ENCODE assay signal across 27 mouse cellular contexts in genomic region chr1:160784122-160784521, GRCm38 (mm10). TPM values are rescaled to one million over a fixed set of nuclear protein-coding genes. Genes with fewer than 3 reads are reported as not detected.
DNase-seq lines count a peak whose midpoint lies in the region; ATAC-seq and TF ChIP-seq lines count a peak whose summit lies in the region.
"Had no signal": no experiment of that assay in that cellular context is flagged by ENCODE, and none has a peak within 500 bp of the region (broad histone marks: within the 10 kb centered on the region; RNA-seq: fewer than 3 reads in every experiment).

No protein-coding gene starts in this region.

- no peak overlapping the region for H3K27ac ChIP-seq in kidney, embryonic 14.5 days (ENCODE audit: low read depth, low read length)
- H3K27ac ChIP-seq in intestine, postnatal 0 days (ENCODE audit: low read depth, low read length), result no peak overlapping the region
- H3K27ac ChIP-seq in midbrain, embryonic 13.5 days, result no peak overlapping the region
- H3K27ac ChIP-seq: hindbrain, embryonic 13.5 days; limb, embryonic 13.5 days; liver, embryonic 15.5 days; midbrain, embryonic 12.5 days; neural tube, embryonic 13.5 days; stomach, postnatal 0 days had no signal

- H3K36me3 ChIP-seq in kidney, embryonic 14.5 days (ENCODE audit: control insufficient read depth, insufficient read depth, low read length), result no peaks in the 10 kb centered on the region
- H3K36me3 ChIP-seq in intestine, postnatal 0 days (ENCODE audit: control insufficient read depth, insufficient read depth), result no peaks in the 10 kb centered on the region
- no peaks in the 10 kb centered on the region for H3K36me3 ChIP-seq in midbrain, embryonic 13.5 days
- H3K36me3 ChIP-seq: heart, embryonic 12.5 days; hindbrain, embryonic 13.5 days; limb, embryonic 13.5 days; liver, embryonic 15.5 days; midbrain, embryonic 12.5 days; neural tube, embryonic 13.5 days had no signal

- no peak for TF ChIP-seq CTCF in intestine, postnatal 0 days (IDR thresholded peaks at IDR 0.05; ENCODE audit: low read depth)

- no peaks in the 10 kb centered on the region for H3K9me3 ChIP-seq in kidney, embryonic 14.5 days (ENCODE audit: control insufficient read depth, low read length)
- H3K9me3 ChIP-seq in intestine, postnatal 0 days (ENCODE audit: control insufficient read depth), result no peaks in the 10 kb centered on the region
- H3K9me3 ChIP-seq in midbrain, embryonic 13.5 days, result no peaks in the 10 kb centered on the region
- H3K9me3 ChIP-seq: heart, embryonic 12.5 days; hindbrain, embryonic 13.5 days; limb, embryonic 13.5 days; liver, embryonic 15.5 days; megakaryocyte, embryonic 14.5 days; midbrain, embryonic 12.5 days; neural tube, embryonic 13.5 days had no signal

- H3K4me3 ChIP-seq in kidney, embryonic 14.5 days (ENCODE audit: low read length), result no peak overlapping the region
- H3K4me3 ChIP-seq in intestine, postnatal 0 days (ENCODE audit: low read depth, low read length), result no peak overlapping the region
- no peak overlapping the region for H3K4me3 ChIP-seq in midbrain, embryonic 13.5 days (replicated peaks)
- H3K4me3 ChIP-seq: heart, embryonic 12.5 days; hindbrain, embryonic 13.5 days; limb, embryonic 13.5 days; liver, embryonic 15.5 days; megakaryocyte, embryonic 14.5 days; midbrain, embryonic 12.5 days; neural tube, embryonic 13.5 days had no signal

- peak; percentile 83 for DNase-seq in kidney, adult 18-20 months
- peak; percentile 94 for DNase-seq in kidney, adult 9 months
- peak; percentile 84 to 88 for DNase-seq in kidney, postnatal 25 days
- DNase-seq in thymus, postnatal 0 days (ENCODE audit: low spot score), result no peak
- DNase-seq in cerebellum, adult 9-11 months, result no peak
- DNase-seq: cerebellum, adult 8-10 months; cerebellum, postnatal 36 days; gastrocnemius, postnatal 25 days; heart, adult 11 months; heart, postnatal 4 days; lung, postnatal 36 days; right cerebral cortex, postnatal 4 days; thymus, adult 18-20 months; thymus, postnatal 36 days had no signal

- H3K4me1 ChIP-seq in kidney, embryonic 14.5 days (ENCODE audit: control insufficient read depth, insufficient read depth, low read length), result 0 out of 2 replicates have a peak, but pooled peaks cover 2% of the 10 kb centered on the region
- peaks cover 9% of the 10 kb centered on the region; the same call in 1 of the 2 replicates for H3K4me1 ChIP-seq in intestine, postnatal 0 days (replicated peaks; ENCODE audit: control insufficient read depth, insufficient read depth, low read length)
- no peaks in the 10 kb centered on the region for H3K4me1 ChIP-seq in midbrain, embryonic 13.5 days (replicated peaks)
- H3K4me1 ChIP-seq: hindbrain, embryonic 13.5 days; limb, embryonic 13.5 days; midbrain, embryonic 12.5 days; neural tube, embryonic 13.5 days had no signal

- no peak for ATAC-seq in kidney, embryonic 14.5 days (ENCODE audit: low FRiP score, low TSS enrichment)
- ATAC-seq in intestine, postnatal 0 days, result peak; percentile 65; the same call in 1 of the 2 replicates
- no peak for ATAC-seq in midbrain, embryonic 13.5 days
- ATAC-seq: CD4-positive, CD25-positive, alpha-beta regulatory T cell, adult 4 months; forebrain, embryonic 14.5 days had no signal

- no peak overlapping the region for H3K4me2 ChIP-seq in kidney, embryonic 14.5 days (replicated peaks; ENCODE audit: low read depth, low read length)
- no peak overlapping the region for H3K4me2 ChIP-seq in intestine, postnatal 0 days (replicated peaks; ENCODE audit: low read depth)
- H3K4me2 ChIP-seq in midbrain, embryonic 13.5 days (replicated peaks), result no peak overlapping the region
- H3K4me2 ChIP-seq: heart, embryonic 12.5 days; hindbrain, embryonic 13.5 days; limb, embryonic 13.5 days; liver, embryonic 15.5 days; midbrain, embryonic 12.5 days; neural tube, embryonic 13.5 days had no signal

- H3K27me3 ChIP-seq in kidney, embryonic 14.5 days (ENCODE audit: control insufficient read depth, insufficient read depth, low read length), result no peaks in the 10 kb centered on the region
- no peaks in the 10 kb centered on the region for H3K27me3 ChIP-seq in intestine, postnatal 0 days (replicated peaks; ENCODE audit: control insufficient read depth, insufficient read depth, low read length)
- H3K27me3 ChIP-seq in midbrain, embryonic 13.5 days, result no peaks in the 10 kb centered on the region
- H3K27me3 ChIP-seq: heart, embryonic 12.5 days; hindbrain, embryonic 13.5 days; limb, embryonic 13.5 days; liver, embryonic 15.5 days; megakaryocyte, embryonic 14.5 days; midbrain, embryonic 12.5 days; neural tube, embryonic 13.5 days had no signal

- no peak overlapping the region for H3K9ac ChIP-seq in kidney, embryonic 14.5 days (ENCODE audit: low read depth, low read length)
- no peak overlapping the region for H3K9ac ChIP-seq in intestine, postnatal 0 days (ENCODE audit: low read depth, low read length)
- H3K9ac ChIP-seq in midbrain, embryonic 13.5 days (replicated peaks), result no peak overlapping the region
- H3K9ac ChIP-seq: heart, embryonic 12.5 days; hindbrain, embryonic 13.5 days; limb, embryonic 13.5 days; liver, embryonic 15.5 days; midbrain, embryonic 12.5 days; neural tube, embryonic 13.5 days had no signal

- WGBS in kidney, embryonic 14.5 days, result 64% methylated on average over 1 of the region's 1 CpGs
- WGBS in intestine, postnatal 0 days, result 74% methylated on average over 1 of the region's 1 CpGs
- WGBS in midbrain, embryonic 13.5 days, result 93% methylated on average over 1 of the region's 1 CpGs

RNA-seq across cellular contexts. Expression of gene Rabgap1l, which starts 8.9 kb away (rescaled TPM):
- polyA plus RNA-seq in kidney, embryonic 14.5 days (2014; fragmentation: Nextera tagmentation; extraction: Ambion mirVana), result 9.9 and 13.2 TPM in 2 replicates
- polyA plus RNA-seq in intestine, postnatal 0 days (2015; fragmentation: Nextera tagmentation; extraction: Ambion mirVana), result 23.2 and 25.6 TPM in 2 replicates
- polyA plus RNA-seq in thymus, postnatal 0 days (2015; fragmentation: Nextera tagmentation; extraction: Ambion mirVana), result 73.7 and 88.0 TPM in 2 replicates
- 22.9 and 25.2 TPM in 2 replicates for polyA plus RNA-seq in midbrain, embryonic 13.5 days (2015; fragmentation: Nextera tagmentation; extraction: Ambion mirVana)

Comparison
In these comparisons a context has a peak if more than half of its experiments do, and no peak if none do; other contexts are left out.
1. DNase-seq: peak in kidney, adult 18-20 months (single experiment), kidney, adult 9 months (single experiment) and kidney, postnatal 25 days (2 of 2); none in thymus, postnatal 0 days (single experiment) and cerebellum, adult 9-11 months (single experiment).